Mouse (Mus musculus) splenic B cell, adult 2 months (primary cell): Measurements from ENCODE around the gene Tyro3.

Experiments
- DNase-seq: peaks from one replicate; pipeline ENCODE4 v3.0.0-alpha.2; 2011; ENCODE audit warnings: low read depth, low spot score
- H3K27me3 ChIP-seq: 2 replicates; pipeline ENCODE4 v1.6.1; 2012; ENCODE audit warnings: mild to moderate bottlenecking, low read length, moderate library complexity, mixed read lengths; ENCODE audit not compliant: control insufficient read depth, poor library complexity, insufficient read depth, severe bottlenecking
- H3K36me3 ChIP-seq: 2 replicates; pipeline ENCODE4 v1.6.1; 2012; ENCODE audit warnings: mild to moderate bottlenecking, low read length, moderate library complexity, mixed read lengths; ENCODE audit not compliant: control insufficient read depth, poor library complexity, insufficient read depth, severe bottlenecking

Gene Tyro3

GRCm38 (mm10) chr2:119818668-119819272, 21.2 kb downstream of the Tyro3 start:
- no peaks in the 10 kb centered on the region for H3K36me3 ChIP-seq
- no peaks in the 10 kb centered on the region for H3K27me3 ChIP-seq
- DNase-seq = no peak

- no peak for DNase-seq
- Histone ChIP-seq H3K36me3 (no peaks in the 10 kb centered on the region), H3K27me3 (no peaks in the 10 kb centered on the region)
Observed at GRCm38 (mm10) chr2:119821136-119821535, 23.6 kb downstream of the Tyro3 start.

- Histone ChIP-seq H3K27me3 (no peaks in the 10 kb centered on the region), H3K36me3 (no peaks in the 10 kb centered on the region)
- DNase-seq = no peak
Observed at GRCm38 (mm10) chr2:119830579-119830978, 33.0 kb downstream of the Tyro3 start.

GRCm38 (mm10) chr2:119834231-119834630, 36.7 kb downstream of the Tyro3 start:
- no peak for DNase-seq
- Histone ChIP-seq H3K27me3 (peaks cover 1% of the 10 kb centered on the region; the same call in 1 of the 2 replicates), H3K36me3 (no peaks in the 10 kb centered on the region)

- H3K36me3 ChIP-seq = no peaks in the 10 kb centered on the region
- no peak for DNase-seq
- H3K27me3 ChIP-seq = peaks cover 1% of the 10 kb centered on the region; the same call in 1 of the 2 replicates
Observed at GRCm38 (mm10) chr2:119837616-119838015, 40.1 kb downstream of the Tyro3 start.

GRCm38 (mm10) chr2:119838363-119839156, 41.0 kb downstream of the Tyro3 start:
- DNase-seq = no peak
- H3K27me3 ChIP-seq = peaks cover 1% of the 10 kb centered on the region; the same call in 1 of the 2 replicates
- H3K36me3 ChIP-seq = no peaks in the 10 kb centered on the region

GRCm38 (mm10) chr2:119840008-119840407, 42.5 kb downstream of the Tyro3 start:
- no peaks in the 10 kb centered on the region for H3K36me3 ChIP-seq
- DNase-seq = no peak
- H3K27me3 ChIP-seq = peaks cover 1% of the 10 kb centered on the region; the same call in 1 of the 2 replicates

- H3K36me3 ChIP-seq = no peaks in the 10 kb centered on the region
- DNase-seq = no peak
- H3K27me3 ChIP-seq = no peaks in the 10 kb centered on the region
Observed at GRCm38 (mm10) chr2:119842000-119842399, 44.5 kb downstream of the Tyro3 start.

- peak; percentile 7 for DNase-seq
- H3K27me3 ChIP-seq = no peaks in the 10 kb centered on the region
Observed at GRCm38 (mm10) chr2:119843526-119843925, 46.0 kb downstream of the Tyro3 start.

GRCm38 (mm10) chr2:119845882-119846546, 48.5 kb downstream of the Tyro3 start:
- DNase-seq = no peak
- H3K27me3 ChIP-seq = no peaks in the 10 kb centered on the region
- H3K36me3 ChIP-seq = no peaks in the 10 kb centered on the region

More at GRCm38 (mm10) chr2:119843526-119843925, 46.0 kb downstream of the Tyro3 start:
- H3K36me3 ChIP-seq = no peaks in the 10 kb centered on the region

- H3K36me3 ChIP-seq = no peaks in the 10 kb centered on the region
- DNase-seq = no peak
- H3K27me3 ChIP-seq = no peaks in the 10 kb centered on the region
Observed at GRCm38 (mm10) chr2:119846929-119847328, 49.4 kb downstream of the Tyro3 start.

- no peaks in the 10 kb centered on the region for H3K27me3 ChIP-seq
- no peak for DNase-seq
- no peaks in the 10 kb centered on the region for H3K36me3 ChIP-seq
Observed at GRCm38 (mm10) chr2:119853811-119854210, 56.3 kb downstream of the Tyro3 start.

- DNase-seq = no peak
- Histone ChIP-seq H3K27me3 (no peaks in the 10 kb centered on the region), H3K36me3 (no peaks in the 10 kb centered on the region)
Observed at GRCm38 (mm10) chr2:119855310-119855850, 57.8 kb downstream of the Tyro3 start.

- Histone ChIP-seq H3K36me3 (no peaks in the 10 kb centered on the region), H3K27me3 (no peaks in the 10 kb centered on the region)
- no peak for DNase-seq
Observed at GRCm38 (mm10) chr2:119857341-119857740, 59.8 kb downstream of the Tyro3 start.

GRCm38 (mm10) chr2:119864484-119864883, 67.0 kb downstream of the Tyro3 start:
- no peak for DNase-seq
- Histone ChIP-seq H3K27me3 (no peaks in the 10 kb centered on the region), H3K36me3 (no peaks in the 10 kb centered on the region)
